Mouse (Mus musculus): Measurements from ENCODE around the gene Ptprcap. TPM values are rescaled to one million over a fixed set of nuclear protein-coding genes. Genes with fewer than 3 reads are reported as not detected.

The Ptprcap gene
- polyA plus RNA-seq (2015; fragmentation: Nextera tagmentation; extraction: Ambion mirVana): 6.4 and 7.5 TPM in 2 replicates

- no peak for ATAC-seq (ENCODE audit: insufficient read depth, low FRiP score, low read depth)
- no peak within 1 kb of the TSS for H3K9ac ChIP-seq
- peaks cover 36% of the 10 kb centered on the region for H3K36me3 ChIP-seq
- H3K4me1 ChIP-seq: peaks cover 14% of the 10 kb centered on the region
- WGBS: 75% methylated on average over 11 of the region's 11 CpGs
- H3K27me3 ChIP-seq (replicated peaks): no peaks in the 10 kb centered on the region
- H3K4me3 ChIP-seq (replicated peaks): no peak within 1 kb of the TSS
- H3K9me3 ChIP-seq: no peaks in the 10 kb centered on the region
- no peak within 1 kb of the TSS for H3K27ac ChIP-seq
- no peak within 1 kb of the TSS for H3K4me2 ChIP-seq
Observed at GRCm38 (mm10) chr19:4153232-4153654, at the start of gene Ptprcap. TSS of gene Ptprcap (plus strand) at chr19:4153604.

- no peak for ATAC-seq (ENCODE audit: insufficient read depth, low FRiP score, low read depth)
- H3K4me1 ChIP-seq: peaks cover 24% of the 10 kb centered on the region
- H3K9me3 ChIP-seq: no peaks in the 10 kb centered on the region
- 63% methylated on average over 3 of the region's 3 CpGs for WGBS
- no peak overlapping the region for H3K4me2 ChIP-seq
- H3K9ac ChIP-seq: no peak overlapping the region
- H3K27ac ChIP-seq: no peak overlapping the region
- H3K36me3 ChIP-seq: no peaks in the 10 kb centered on the region
- H3K4me3 ChIP-seq (replicated peaks): no peak overlapping the region
- H3K27me3 ChIP-seq (replicated peaks): peaks cover 11% of the 10 kb centered on the region; the same call in 1 of the 2 replicates
Observed at GRCm38 (mm10) chr19:4103792-4104191, 49.6 kb upstream of the Ptprcap start.

GRCm38 (mm10) chr19:4104675-4105194 is 48.7 kb upstream of the Ptprcap start:
- no peak overlapping the region for H3K4me2 ChIP-seq
- H3K27ac ChIP-seq: no peak overlapping the region
- H3K27me3 ChIP-seq (replicated peaks): peaks cover 11% of the 10 kb centered on the region; the same call in 1 of the 2 replicates
- no peak for ATAC-seq (ENCODE audit: insufficient read depth, low FRiP score, low read depth)
- peaks cover 14% of the 10 kb centered on the region for H3K4me1 ChIP-seq
- H3K9ac ChIP-seq: no peak overlapping the region
- H3K9me3 ChIP-seq: no peaks in the 10 kb centered on the region
- WGBS: 89% methylated on average over 16 of the region's 16 CpGs
- no peak overlapping the region for H3K4me3 ChIP-seq (replicated peaks)
- no peaks in the 10 kb centered on the region for H3K36me3 ChIP-seq

- 90% methylated on average over 14 of the region's 14 CpGs for WGBS
- H3K9ac ChIP-seq: no peak overlapping the region
- peaks cover 2% of the 10 kb centered on the region; the same call in 1 of the 2 replicates for H3K27me3 ChIP-seq (replicated peaks)
- no peaks in the 10 kb centered on the region for H3K4me1 ChIP-seq
- no peak overlapping the region for H3K27ac ChIP-seq
- no peak overlapping the region for H3K4me3 ChIP-seq (replicated peaks)
- H3K36me3 ChIP-seq: no peaks in the 10 kb centered on the region; the same call in 1 of the 2 replicates
- no peaks in the 10 kb centered on the region for H3K9me3 ChIP-seq
- no peak overlapping the region for H3K4me2 ChIP-seq
- no peak for ATAC-seq (ENCODE audit: insufficient read depth, low FRiP score, low read depth)
Observed at GRCm38 (mm10) chr19:4106654-4107053, 46.8 kb upstream of the Ptprcap start.

- Histone ChIP-seq H3K27ac (no peak overlapping the region), H3K36me3 (peaks cover 3% of the 10 kb centered on the region; the same call in 1 of the 2 replicates), H3K4me2 (no peak overlapping the region), H3K9ac (no peak overlapping the region), H3K27me3 (replicated peaks) (no peaks in the 10 kb centered on the region), H3K4me3 (replicated peaks) (no peak overlapping the region), H3K9me3 (no peaks in the 10 kb centered on the region), H3K4me1 (peaks cover 5% of the 10 kb centered on the region)
- WGBS: 81% methylated on average over 9 of the region's 9 CpGs
- no peak for ATAC-seq (ENCODE audit: insufficient read depth, low FRiP score, low read depth)
Observed at GRCm38 (mm10) chr19:4108535-4108934, 44.9 kb upstream of the Ptprcap start.

- H3K27me3 ChIP-seq (replicated peaks): no peaks in the 10 kb centered on the region
- no peaks in the 10 kb centered on the region for H3K9me3 ChIP-seq
- WGBS: 92% methylated on average over 26 of the region's 26 CpGs
- no peak overlapping the region; the same call in 1 of the 2 replicates for H3K27ac ChIP-seq
- H3K36me3 ChIP-seq: peaks cover 27% of the 10 kb centered on the region
- peaks cover 10% of the 10 kb centered on the region for H3K4me1 ChIP-seq
- no peak overlapping the region for H3K4me2 ChIP-seq
- H3K4me3 ChIP-seq (replicated peaks): no peak overlapping the region
- no peak overlapping the region for H3K9ac ChIP-seq
- no peak for ATAC-seq (ENCODE audit: insufficient read depth, low FRiP score, low read depth)
Observed at GRCm38 (mm10) chr19:4112063-4112960, 41.1 kb upstream of the Ptprcap start.

- Histone ChIP-seq H3K9me3 (no peaks in the 10 kb centered on the region), H3K27me3 (replicated peaks) (no peaks in the 10 kb centered on the region), H3K4me1 (peaks cover 10% of the 10 kb centered on the region), H3K4me2 (no peak overlapping the region), H3K4me3 (replicated peaks) (no peak overlapping the region), H3K36me3 (peaks cover 31% of the 10 kb centered on the region), H3K27ac (peak overlapping the region; percentile 31; the same call in 1 of the 2 replicates), H3K9ac (no peak overlapping the region)
- ATAC-seq (ENCODE audit: insufficient read depth, low FRiP score, low read depth): peak; percentile 34; the same call in 1 of the 2 replicates
- WGBS: 60% methylated on average over 13 of the region's 13 CpGs
Observed at GRCm38 (mm10) chr19:4113186-4113805, 40.1 kb upstream of the Ptprcap start.

GRCm38 (mm10) chr19:4113806-4114230 is 39.6 kb upstream of the Ptprcap start:
- H3K36me3 ChIP-seq: peaks cover 32% of the 10 kb centered on the region
- H3K4me2 ChIP-seq: no peak overlapping the region; the same call in 1 of the 2 replicates
- H3K9me3 ChIP-seq: no peaks in the 10 kb centered on the region
- no peak overlapping the region for H3K9ac ChIP-seq
- WGBS: 26% methylated on average over 5 of the region's 5 CpGs
- H3K27me3 ChIP-seq (replicated peaks): no peaks in the 10 kb centered on the region
- peaks cover 10% of the 10 kb centered on the region for H3K4me1 ChIP-seq
- peak; percentile 56; the same call in 1 of the 2 replicates for ATAC-seq (ENCODE audit: insufficient read depth, low FRiP score, low read depth)
- H3K27ac ChIP-seq: peak overlapping the region; percentile 31; the same call in 1 of the 2 replicates
- no peak overlapping the region for H3K4me3 ChIP-seq (replicated peaks)

GRCm38 (mm10) chr19:4114551-4114950 is 38.9 kb upstream of the Ptprcap start:
- ATAC-seq (ENCODE audit: insufficient read depth, low FRiP score, low read depth): no peak
- Histone ChIP-seq H3K4me3 (replicated peaks) (no peak overlapping the region), H3K9me3 (no peaks in the 10 kb centered on the region), H3K4me2 (no peak overlapping the region), H3K4me1 (peaks cover 10% of the 10 kb centered on the region), H3K27ac (no peak overlapping the region), H3K36me3 (peaks cover 32% of the 10 kb centered on the region), H3K9ac (no peak overlapping the region), H3K27me3 (replicated peaks) (no peaks in the 10 kb centered on the region)
- WGBS: 89% methylated on average over 10 of the region's 10 CpGs

GRCm38 (mm10) chr19:4115144-4115543 is 38.3 kb upstream of the Ptprcap start:
- Histone ChIP-seq H3K9me3 (no peaks in the 10 kb centered on the region), H3K9ac (no peak overlapping the region), H3K27ac (no peak overlapping the region), H3K4me2 (no peak overlapping the region), H3K36me3 (peaks cover 32% of the 10 kb centered on the region), H3K27me3 (replicated peaks) (no peaks in the 10 kb centered on the region), H3K4me1 (peaks cover 12% of the 10 kb centered on the region), H3K4me3 (replicated peaks) (no peak overlapping the region)
- 95% methylated on average over 10 of the region's 10 CpGs for WGBS
- ATAC-seq (ENCODE audit: insufficient read depth, low FRiP score, low read depth): no peak

GRCm38 (mm10) chr19:4115816-4116215 is 37.6 kb upstream of the Ptprcap start:
- H3K4me1 ChIP-seq: peaks cover 18% of the 10 kb centered on the region
- H3K27me3 ChIP-seq (replicated peaks): no peaks in the 10 kb centered on the region
- no peaks in the 10 kb centered on the region for H3K9me3 ChIP-seq
- H3K9ac ChIP-seq: no peak overlapping the region
- H3K27ac ChIP-seq: no peak overlapping the region
- H3K4me3 ChIP-seq (replicated peaks): no peak overlapping the region
- H3K36me3 ChIP-seq: peaks cover 32% of the 10 kb centered on the region
- H3K4me2 ChIP-seq: no peak overlapping the region
- no peak for ATAC-seq (ENCODE audit: insufficient read depth, low FRiP score, low read depth)
- WGBS: 86% methylated on average over 11 of the region's 11 CpGs

Data from stomach, embryonic 15.5 days (tissue).